Mouse (Mus musculus) brain, embryonic 14.5 days (tissue): ENCODE measurements around the gene Uggt2. TPM values are rescaled to one million over a fixed set of nuclear protein-coding genes. Genes with fewer than 3 reads are reported as not detected.

Experiments
- DNase-seq: peaks from one replicate; pipeline ENCODE4 v3.0.0-alpha.2; 2011; ENCODE audit warnings: low read depth
- CTCF ChIP-seq: fragments of 200-500 bp; IDR thresholded peaks from 2 replicates; pipeline ENCODE4 v1.5.1; 2012; ENCODE audit warnings: inconsistent platforms, mild to moderate bottlenecking, moderate library complexity, borderline replicate concordance; ENCODE audit not compliant: insufficient read depth, insufficient read length; ENCODE audit errors: extremely low read depth
- POLR2A ChIP-seq: fragments of 200-500 bp; IDR thresholded peaks from 2 replicates; pipeline ENCODE4 v1.6.1; 2012; ENCODE audit warnings: mild to moderate bottlenecking, inconsistent platforms, borderline replicate concordance; ENCODE audit not compliant: poor library complexity, insufficient read depth, insufficient read length, severe bottlenecking; ENCODE audit errors: extremely low read depth
- polyA plus RNA-seq: library from polyadenylated mRNA; depleted of rRNA; stranded (reverse); fragments of >200 nt; gene quantifications from 2 replicates; pipeline ENCODE4 v1.2.3, GENCODE M21; 2012; rRNA removed

The Uggt2 gene
- polyA plus RNA-seq, result 42.6 and 43.8 TPM in 2 replicates

GRCm38 (mm10) chr14:119098851-119099569 is at the start of gene Uggt2:
TSS of gene Uggt2 (minus strand) at chr14:119099430.
- DNase-seq, result peak; percentile 94
- TF ChIP-seq POLR2A (peak; percentile 80), CTCF (peak; percentile 62)

- DNase-seq, result peak; percentile 51
- TF ChIP-seq CTCF (no peak), POLR2A (no peak)
These were observed 40.2 kb upstream of the Uggt2 start for GRCm38 (mm10) chr14:119139381-119139950.

- DNase-seq, result peak; percentile 33
- no peak for TF ChIP-seq CTCF
- TF ChIP-seq POLR2A, result no peak
These were observed 39.5 kb upstream of the Uggt2 start for GRCm38 (mm10) chr14:119138786-119139100.

- TF ChIP-seq POLR2A, result no peak
- TF ChIP-seq CTCF, result no peak
- DNase-seq, result peak; percentile 39
These were observed 38.9 kb upstream of the Uggt2 start, which contains the start of gene Hs6st3 for GRCm38 (mm10) chr14:119137906-119138785. TSS of gene Hs6st3 (plus strand) at chr14:119138341.

GRCm38 (mm10) chr14:119137512-119137905 is 38.3 kb upstream of the Uggt2 start:
- TF ChIP-seq POLR2A (no peak), CTCF (peak; percentile 32; the same call in 1 of the 2 replicates)
- DNase-seq, result peak; percentile 93

GRCm38 (mm10) chr14:119127330-119127729 is 28.1 kb upstream of the Uggt2 start:
- DNase-seq, result no peak
- TF ChIP-seq CTCF, result no peak
- TF ChIP-seq POLR2A, result no peak

- TF ChIP-seq POLR2A, result no peak
- TF ChIP-seq CTCF, result no peak
- DNase-seq, result peak; percentile 49
These were observed 26.6 kb upstream of the Uggt2 start for GRCm38 (mm10) chr14:119125840-119126239.

- TF ChIP-seq CTCF, result peak; percentile 66; the same call in 1 of the 2 replicates
- TF ChIP-seq POLR2A, result no peak
- DNase-seq, result peak; percentile 87
These were observed 24.8 kb upstream of the Uggt2 start for GRCm38 (mm10) chr14:119124061-119124460.

GRCm38 (mm10) chr14:119123582-119123981 is 24.4 kb upstream of the Uggt2 start:
- TF ChIP-seq CTCF, result no peak
- TF ChIP-seq POLR2A, result no peak
- peak; percentile 67 for DNase-seq

- no peak for DNase-seq
- TF ChIP-seq POLR2A, result no peak
- no peak for TF ChIP-seq CTCF
These were observed 13.3 kb upstream of the Uggt2 start for GRCm38 (mm10) chr14:119112558-119112957.

GRCm38 (mm10) chr14:119109776-119110218 is 10.6 kb upstream of the Uggt2 start:
- TF ChIP-seq POLR2A (no peak), CTCF (peak; percentile 31; the same call in 1 of the 2 replicates)
- peak; percentile 39 for DNase-seq
